7 mouse cellular contexts compared by ENCODE assay signal in the genomic region with DNA sequence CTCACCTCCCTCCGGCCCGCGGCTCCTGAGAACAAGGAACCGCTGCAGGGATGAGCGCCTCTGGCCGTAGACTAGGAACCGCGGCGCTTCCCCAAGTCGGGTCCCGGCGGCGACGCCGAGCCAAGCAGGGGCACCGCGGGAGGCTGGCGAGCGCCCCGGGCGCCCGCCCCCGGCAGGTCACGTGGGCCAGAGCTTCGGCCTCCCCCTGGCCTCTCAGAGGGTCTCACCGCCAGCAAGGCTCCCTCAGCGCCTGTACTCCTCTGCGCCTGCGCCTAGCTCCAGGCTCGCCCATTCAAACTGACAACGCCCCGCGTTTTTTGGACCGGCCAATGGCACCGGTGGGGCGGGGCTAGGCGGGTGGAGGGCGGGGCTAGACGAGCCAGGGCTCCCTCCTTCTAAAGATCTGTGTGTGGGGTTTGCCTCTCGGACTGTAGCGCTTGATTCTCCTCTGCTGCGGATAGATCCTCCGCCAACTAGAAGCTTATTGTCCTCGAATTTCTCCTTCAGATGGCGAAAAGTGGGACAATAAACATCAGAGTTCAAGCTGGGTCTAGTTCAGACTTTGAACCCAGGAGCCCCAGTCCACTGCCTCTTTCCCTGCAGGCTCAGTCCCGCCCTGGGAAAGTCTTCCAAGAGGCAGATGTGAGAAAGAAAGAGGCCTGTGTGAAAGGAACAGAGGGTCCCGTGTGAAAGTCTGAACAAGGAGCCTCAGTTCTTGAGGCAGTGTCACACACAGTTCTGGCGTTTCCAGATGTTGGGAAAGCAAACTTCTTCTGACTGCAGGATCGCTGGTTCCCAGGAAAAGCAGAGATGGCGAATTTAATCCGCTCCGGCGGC. TPM values are rescaled to one million over a fixed set of nuclear protein-coding genes. Genes with fewer than 3 reads are reported as not detected.
A peak's percentile ranks its signal among the peaks of the same experiment; 100 is the strongest.
DNase-seq lines count a peak whose midpoint lies in the region; ATAC-seq lines count a peak whose summit lies in the region.

Gene Gpsm2, minus strand, starts transcription at position 274 of the 837 bp plus-strand sequence.

- no peaks in the 10 kb centered on the region for H3K27me3 ChIP-seq in embryonic facial prominence, embryonic 10.5 days (replicated peaks; ENCODE audit: low read depth, poor library complexity, severe bottlenecking)
- no peaks in the 10 kb centered on the region for H3K27me3 ChIP-seq in limb, embryonic 11.5 days (ENCODE audit: control insufficient read depth, insufficient read depth, low read length)
- H3K27me3 ChIP-seq in midbrain, embryonic 14.5 days (ENCODE audit: control insufficient read depth, insufficient read depth, low read length), result no peaks in the 10 kb centered on the region

- DNase-seq in adrenal gland, postnatal 10 days, result peak; percentile 99
- peak; percentile 99 for DNase-seq in embryonic facial prominence, embryonic 10.5 days (ENCODE audit: low spot score)
- peak; percentile 100 for DNase-seq in heart, adult 11 months
- DNase-seq in kidney, adult 18-20 months, result peak; percentile 94
- DNase-seq in limb, embryonic 11.5 days (ENCODE audit: low spot score), result peak; percentile 99
- DNase-seq in midbrain, embryonic 14.5 days, result peak; percentile 99
- peak; percentile 78 to 84 for DNase-seq in spleen, adult 18-20 months

- peaks cover 4% of the 10 kb centered on the region; the same call in 1 of the 2 replicates for H3K36me3 ChIP-seq in embryonic facial prominence, embryonic 10.5 days (replicated peaks)
- no peaks in the 10 kb centered on the region for H3K36me3 ChIP-seq in limb, embryonic 11.5 days (ENCODE audit: control insufficient read depth, insufficient read depth, low read length)
- no peaks in the 10 kb centered on the region for H3K36me3 ChIP-seq in midbrain, embryonic 14.5 days (ENCODE audit: control insufficient read depth, insufficient read depth, low read length)

- peak within 1 kb of the TSS; percentile 80 for H3K4me2 ChIP-seq in limb, embryonic 11.5 days (ENCODE audit: low read depth, severe bottlenecking)
- H3K4me2 ChIP-seq in midbrain, embryonic 14.5 days (ENCODE audit: low read length), result peak within 1 kb of the TSS; percentile 59

- ATAC-seq in limb, embryonic 11.5 days (ENCODE audit: insufficient number of reproducible peaks, low FRiP score, low TSS enrichment, low read depth), result peak; percentile 97
- peak; percentile 98 for ATAC-seq in midbrain, embryonic 14.5 days (ENCODE audit: low FRiP score, low TSS enrichment)

- H3K4me3 ChIP-seq in embryonic facial prominence, embryonic 10.5 days, result peak within 1 kb of the TSS; percentile 90
- peak within 1 kb of the TSS; percentile 86 for H3K4me3 ChIP-seq in limb, embryonic 11.5 days (ENCODE audit: low read depth, low read length)
- peak within 1 kb of the TSS; percentile 74 for H3K4me3 ChIP-seq in midbrain, embryonic 14.5 days (replicated peaks; ENCODE audit: low read depth, low read length)

- peaks cover 5% of the 10 kb centered on the region; the same call in 1 of the 2 replicates for H3K9me3 ChIP-seq in embryonic facial prominence, embryonic 10.5 days
- H3K9me3 ChIP-seq in limb, embryonic 11.5 days (ENCODE audit: control insufficient read depth, low read length), result no peaks in the 10 kb centered on the region
- H3K9me3 ChIP-seq in midbrain, embryonic 14.5 days (ENCODE audit: control insufficient read depth, low read length), result no peaks in the 10 kb centered on the region

- 2% methylated on average over 53 of the region's 53 CpGs for WGBS in embryonic facial prominence, embryonic 10.5 days
- 4% methylated on average over 51 of the region's 53 CpGs for WGBS in limb, embryonic 11.5 days
- WGBS in midbrain, embryonic 14.5 days, result under 1% methylated on average over 53 of the region's 53 CpGs

- peaks cover 33% of the 10 kb centered on the region for H3K4me1 ChIP-seq in embryonic facial prominence, embryonic 10.5 days
- peaks cover 13% of the 10 kb centered on the region for H3K4me1 ChIP-seq in limb, embryonic 11.5 days (ENCODE audit: control insufficient read depth, insufficient read depth, low read length)
- H3K4me1 ChIP-seq in midbrain, embryonic 14.5 days (ENCODE audit: control insufficient read depth, insufficient read depth, low read length), result peaks cover 16% of the 10 kb centered on the region

- H3K9ac ChIP-seq in limb, embryonic 11.5 days (ENCODE audit: low read length), result peak within 1 kb of the TSS; percentile 87
- H3K9ac ChIP-seq in midbrain, embryonic 14.5 days (replicated peaks; ENCODE audit: low read length), result peak within 1 kb of the TSS; percentile 77

- peak within 1 kb of the TSS; percentile 98 for H3K27ac ChIP-seq in embryonic facial prominence, embryonic 10.5 days (replicated peaks)
- peak within 1 kb of the TSS; percentile 93 for H3K27ac ChIP-seq in limb, embryonic 11.5 days (replicated peaks; ENCODE audit: low read depth, low read length)
- peak within 1 kb of the TSS; percentile 84 for H3K27ac ChIP-seq in midbrain, embryonic 14.5 days (replicated peaks; ENCODE audit: low read depth, low read length)

RNA-seq across cellular contexts. Expression of gene Gpsm2, which starts in this region (rescaled TPM):
- total RNA-seq in adrenal gland, postnatal 10 days (2021), result 10 to 100 TPM; 12.7 to 13.1 TPM
- polyA plus RNA-seq in embryonic facial prominence, embryonic 10.5 days (2016; fragmentation: Nextera tagmentation; extraction: Ambion mirVana), result 76.0 and 80.2 TPM in 2 replicates
- polyA plus RNA-seq in limb, embryonic 11.5 days (2014; fragmentation: Nextera tagmentation; extraction: Ambion mirVana), result 95.4 and 97.5 TPM in 2 replicates
- 13.1 and 31.3 TPM in 2 replicates for polyA plus RNA-seq in midbrain, embryonic 14.5 days (2014; fragmentation: Nextera tagmentation; extraction: Ambion mirVana)

Comparison
In these comparisons a context has a peak if more than half of its experiments do, and no peak if none do; other contexts are left out.
1. Peak in every context shown above with its lines: DNase-seq, ATAC-seq, H3K4me3 ChIP-seq and H3K27ac ChIP-seq.